ENCODE assay signal across 8 mouse cellular contexts in genomic region chr2:128078859-128079258, GRCm38 (mm10). TPM values are rescaled to one million over a fixed set of nuclear protein-coding genes. Genes with fewer than 3 reads are reported as not detected.
DNase-seq lines count a peak whose midpoint lies in the region; ATAC-seq lines count a peak whose summit lies in the region.

No protein-coding gene starts in this region.

- no peaks in the 10 kb centered on the region for H3K9me3 ChIP-seq in midbrain, embryonic 10.5 days (replicated peaks)
- H3K9me3 ChIP-seq in midbrain, embryonic 11.5 days (ENCODE audit: control insufficient read depth, low read length), result no peaks in the 10 kb centered on the region
- no peaks in the 10 kb centered on the region for H3K9me3 ChIP-seq in hindbrain, embryonic 11.5 days (ENCODE audit: control insufficient read depth, low read length)
- no peaks in the 10 kb centered on the region for H3K9me3 ChIP-seq in midbrain, embryonic 13.5 days

- H3K4me2 ChIP-seq in midbrain, embryonic 11.5 days, result no peak overlapping the region
- no peak overlapping the region for H3K4me2 ChIP-seq in hindbrain, embryonic 11.5 days (replicated peaks; ENCODE audit: low read depth, low read length)
- no peak overlapping the region for H3K4me2 ChIP-seq in midbrain, embryonic 13.5 days (replicated peaks)

- H3K4me1 ChIP-seq in midbrain, embryonic 10.5 days, result peaks cover 13% of the 10 kb centered on the region; the same call in 1 of the 2 replicates
- H3K4me1 ChIP-seq in midbrain, embryonic 11.5 days (ENCODE audit: control insufficient read depth, insufficient read depth, low read length), result no peaks in the 10 kb centered on the region
- H3K4me1 ChIP-seq in hindbrain, embryonic 11.5 days (replicated peaks; ENCODE audit: control insufficient read depth, insufficient read depth, low read length), result no peaks in the 10 kb centered on the region
- H3K4me1 ChIP-seq in midbrain, embryonic 13.5 days (replicated peaks), result peaks cover 14% of the 10 kb centered on the region; the same call in 1 of the 2 replicates

- ATAC-seq in midbrain, embryonic 11.5 days (ENCODE audit: low FRiP score), result no peak
- no peak for ATAC-seq in hindbrain, embryonic 11.5 days (ENCODE audit: low FRiP score)
- ATAC-seq in midbrain, embryonic 13.5 days, result 0 out of 2 replicates have a peak, but pooled peaks have one; percentile 37
- ATAC-seq in granulocyte monocyte progenitor cell, adult 5-6 weeks (replicated peaks; ENCODE audit: poor library complexity, severe bottlenecking), result no peak

- DNase-seq in adrenal gland, adult 8-10 months, result peak; percentile 4
- DNase-seq in adrenal gland, adult 18-20 months (ENCODE audit: low spot score in 2 of 2), result no peak
- DNase-seq in midbrain, embryonic 10.5 days (ENCODE audit: low spot score), result peak; percentile 37
- DNase-seq in midbrain, embryonic 11.5 days (ENCODE audit: low spot score, missing footprints), result no peak
- peak; percentile 23 for DNase-seq in hindbrain, embryonic 11.5 days (ENCODE audit: low spot score)
- no peak for DNase-seq in gastrocnemius, postnatal 36 days

- H3K27ac ChIP-seq in midbrain, embryonic 10.5 days (replicated peaks), result no peak overlapping the region
- H3K27ac ChIP-seq in midbrain, embryonic 11.5 days (ENCODE audit: low read depth, low read length), result no peak overlapping the region
- no peak overlapping the region for H3K27ac ChIP-seq in hindbrain, embryonic 11.5 days (ENCODE audit: low read depth, low read length)
- 0 out of 2 replicates have a peak overlapping the region, but pooled peaks have one; percentile 2 for H3K27ac ChIP-seq in midbrain, embryonic 13.5 days

- no peak overlapping the region for H3K4me3 ChIP-seq in midbrain, embryonic 10.5 days
- H3K4me3 ChIP-seq in midbrain, embryonic 11.5 days (ENCODE audit: low read depth, low read length), result no peak overlapping the region
- no peak overlapping the region for H3K4me3 ChIP-seq in hindbrain, embryonic 11.5 days (ENCODE audit: low read depth, low read length)
- H3K4me3 ChIP-seq in midbrain, embryonic 13.5 days (replicated peaks), result no peak overlapping the region

- intact Hi-C loops in gastrocnemius, postnatal 36 days (cut with DNase I), result no loop called here

- no peak overlapping the region for H3K9ac ChIP-seq in midbrain, embryonic 11.5 days (ENCODE audit: low read length)
- H3K9ac ChIP-seq in hindbrain, embryonic 11.5 days (ENCODE audit: low read depth, low read length), result no peak overlapping the region
- no peak overlapping the region for H3K9ac ChIP-seq in midbrain, embryonic 13.5 days (replicated peaks)

- 46% methylated on average over 5 of the region's 5 CpGs for WGBS in midbrain, embryonic 10.5 days
- 42% methylated on average over 5 of the region's 5 CpGs for WGBS in midbrain, embryonic 11.5 days
- 47% methylated on average over 5 of the region's 5 CpGs for WGBS in hindbrain, embryonic 11.5 days
- 45% methylated on average over 5 of the region's 5 CpGs for whole genome bisulfite sequencing in midbrain, embryonic 13.5 days

- H3K27me3 ChIP-seq in midbrain, embryonic 10.5 days (ENCODE audit: low read depth, poor library complexity, severe bottlenecking), result no peaks in the 10 kb centered on the region
- no peaks in the 10 kb centered on the region for H3K27me3 ChIP-seq in midbrain, embryonic 11.5 days (ENCODE audit: control insufficient read depth, insufficient read depth, low read length)
- H3K27me3 ChIP-seq in hindbrain, embryonic 11.5 days (ENCODE audit: control insufficient read depth, insufficient read depth, low read length), result no peaks in the 10 kb centered on the region
- no peaks in the 10 kb centered on the region for H3K27me3 ChIP-seq in midbrain, embryonic 13.5 days

- H3K36me3 ChIP-seq in midbrain, embryonic 10.5 days, result no peaks in the 10 kb centered on the region
- H3K36me3 ChIP-seq in midbrain, embryonic 11.5 days (ENCODE audit: control insufficient read depth, insufficient read depth, low read length), result no peaks in the 10 kb centered on the region
- no peaks in the 10 kb centered on the region for H3K36me3 ChIP-seq in hindbrain, embryonic 11.5 days (ENCODE audit: control insufficient read depth, insufficient read depth, low read length)
- no peaks in the 10 kb centered on the region for H3K36me3 ChIP-seq in midbrain, embryonic 13.5 days

RNA-seq across cellular contexts. Expression of gene Bcl2l11, which starts 47.0 kb away (rescaled TPM):
- total RNA-seq in adrenal gland, adult 8-10 months (2022), result 10 to 100 TPM; 10.2 to 43.3 (median 41.6) TPM
- 10 to 100 TPM; 10.7 to 23.0 TPM for total RNA-seq in adrenal gland, adult 18-20 months (2021)
- polyA plus RNA-seq in midbrain, embryonic 10.5 days (2016; fragmentation: Nextera tagmentation; extraction: Ambion mirVana), result 25.0 and 25.1 TPM in 2 replicates
- polyA plus RNA-seq in midbrain, embryonic 11.5 days (2014; fragmentation: Nextera tagmentation; extraction: Ambion mirVana), result 15.1 and 16.9 TPM in 2 replicates
- 15.7 and 17.2 TPM in 2 replicates for polyA plus RNA-seq in hindbrain, embryonic 11.5 days (2014; fragmentation: Nextera tagmentation; extraction: Ambion mirVana)
- 10.6 and 13.3 TPM in 2 replicates for polyA plus RNA-seq in midbrain, embryonic 13.5 days (2015; fragmentation: Nextera tagmentation; extraction: Ambion mirVana)
- total RNA-seq in granulocyte monocyte progenitor cell, adult 5-6 weeks (2014; fragmentation: Nextera tagmentation), result 13.1 and 14.4 TPM in 2 replicates
- 12.1 and 13.4 TPM in 2 replicates for total RNA-seq in granulocyte monocyte progenitor cell, adult 5-6 weeks (2017)
- total RNA-seq in gastrocnemius, postnatal 36 days (2021), result 1 to 10 TPM; 3.7 to 5.8 TPM

Comparison
In these comparisons a context has a peak if more than half of its experiments do, and no peak if none do; other contexts are left out.
1. DNase-seq: peak in adrenal gland, adult 8-10 months (single experiment), midbrain, embryonic 10.5 days (single experiment) and hindbrain, embryonic 11.5 days (single experiment); none in adrenal gland, adult 18-20 months (0 of 2), midbrain, embryonic 11.5 days (single experiment) and gastrocnemius, postnatal 36 days (0 of 2).